Mouse (Mus musculus): ENCODE measurements around the gene Vmn1r225.
"Not testable (repeated sequence)": the region's sequence is repeated elsewhere in the genome, so short reads cannot be mapped to it uniquely, and the experiment has no call there.

Vmn1r225 gene

DNA sequence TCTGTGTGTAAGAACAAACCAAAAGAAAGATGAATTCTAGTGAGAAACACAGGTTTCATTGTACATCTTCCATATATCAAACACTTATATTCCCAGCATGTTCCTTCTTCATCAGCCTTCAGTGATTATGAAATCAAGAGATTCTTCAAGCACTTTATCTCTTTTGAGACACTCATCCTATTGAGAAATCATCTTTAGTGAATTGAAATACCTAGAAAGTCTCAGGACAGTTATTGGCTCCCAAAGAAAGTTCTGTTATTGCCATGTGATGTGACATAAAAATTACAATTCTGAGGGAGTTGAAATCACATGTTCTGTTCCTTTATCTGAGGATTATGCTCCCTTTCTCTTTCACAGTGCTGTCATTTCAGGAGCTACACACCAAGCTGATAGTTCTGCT is at the start of gene Vmn1r225:
Gene Vmn1r225, plus strand, starts transcription at position 301 of the 400 bp plus-strand sequence.
- no peak for DNase-seq (ENCODE audit: low read depth, low spot score)

DNA sequence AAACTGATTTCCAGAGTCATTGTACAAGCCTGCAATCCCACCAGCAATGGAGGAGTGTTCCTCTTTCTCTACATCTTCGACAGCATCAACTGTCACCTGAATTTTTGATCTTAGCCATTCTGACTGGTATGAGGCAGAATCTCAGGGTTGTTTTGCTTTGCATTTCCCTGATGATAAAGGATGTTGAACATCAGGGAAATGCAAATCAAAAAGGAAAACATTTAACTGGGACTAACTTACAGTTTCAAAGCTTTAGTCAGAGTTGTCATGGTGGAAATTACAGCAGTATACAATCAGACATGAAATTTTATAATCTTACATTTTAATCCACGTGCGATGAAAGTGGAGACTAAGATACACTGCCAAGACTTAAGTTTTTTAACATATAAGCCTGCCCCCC is 24.6 kb upstream of the Vmn1r225 start:
- DNase-seq (ENCODE audit: low read depth, low spot score) = no peak

DNA sequence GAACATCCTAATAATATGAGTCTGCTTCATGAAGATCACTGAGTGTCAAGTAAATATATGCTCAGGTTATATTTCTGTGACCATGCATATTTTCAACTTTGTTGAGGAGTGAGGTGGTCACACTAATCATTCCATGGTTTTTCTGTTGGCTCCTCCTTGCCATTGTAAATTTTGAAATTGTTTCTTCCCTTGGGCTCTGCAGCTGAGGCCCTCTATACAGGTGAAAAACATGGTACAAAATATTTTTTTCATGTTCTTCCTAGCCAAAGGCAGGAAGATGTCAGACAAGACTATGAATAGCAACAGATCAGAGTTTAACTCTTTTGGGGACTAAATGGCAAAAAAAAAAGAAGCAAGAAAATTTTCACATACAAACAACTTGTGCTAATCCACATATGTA is 16.7 kb upstream of the Vmn1r225 start, which contains the start of gene Vmn2r108:
Gene Vmn2r108, minus strand, starts transcription at position 101 of the 400 bp plus-strand sequence.
- no peak for DNase-seq (ENCODE audit: low read depth, low spot score)

DNA sequence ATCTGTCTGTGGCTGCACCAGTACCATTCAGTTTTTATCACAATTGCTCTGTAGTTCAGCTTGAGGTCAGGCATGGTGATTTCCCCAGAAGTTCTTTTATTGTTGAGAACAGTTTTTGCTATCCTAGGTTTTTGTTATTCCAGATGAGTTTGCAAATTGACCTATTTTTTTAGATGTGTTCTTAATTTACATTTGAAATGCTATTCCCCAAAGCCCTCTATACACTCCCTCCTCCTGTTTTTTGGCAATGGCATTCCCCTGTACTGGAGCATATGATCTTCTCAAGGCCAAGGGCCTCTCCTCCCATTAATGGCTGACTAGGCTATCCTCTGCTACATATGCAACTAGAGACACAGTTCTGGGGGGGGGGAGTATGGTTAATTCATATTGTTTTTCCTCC is 10.3 kb downstream of the Vmn1r225 start:
- DNase-seq (ENCODE audit: low read depth, low spot score) = not testable (repeated sequence)

Measured in brain, embryonic 18.5 days (tissue).